Mouse (Mus musculus) urinary bladder, postnatal 4 days (tissue): ENCODE measurements around the gene Spon2.

ENCODE experiments used
- DNase-seq, 2 experiments: peaks; one replicate each; pipeline ENCODE4 v3.0.0; 2021 to 2022; ENCODE audit warnings: low spot score in 2 of 2

The Spon2 gene

DNA sequence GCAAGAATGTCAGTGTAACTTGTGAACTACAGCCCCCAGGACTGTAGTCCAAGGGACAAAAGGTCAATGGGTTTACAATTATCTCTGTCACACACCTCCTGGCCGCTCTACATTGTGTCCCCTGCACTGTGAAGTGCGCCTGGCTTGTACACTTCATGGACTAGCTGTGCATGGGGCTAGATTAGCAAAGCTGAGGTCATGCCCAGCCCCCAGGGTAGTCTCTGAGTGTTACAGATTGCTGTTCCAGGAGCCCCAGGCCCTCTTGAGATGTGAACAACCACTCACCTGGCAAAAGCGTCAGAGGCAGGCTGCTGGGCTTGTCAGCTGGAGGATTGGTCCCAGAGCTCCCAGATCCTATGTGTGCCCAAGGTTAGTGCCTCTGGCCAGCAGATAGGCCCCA, 592 bp downstream of the Spon2 start:
- DNase-seq = no peak

DNA sequence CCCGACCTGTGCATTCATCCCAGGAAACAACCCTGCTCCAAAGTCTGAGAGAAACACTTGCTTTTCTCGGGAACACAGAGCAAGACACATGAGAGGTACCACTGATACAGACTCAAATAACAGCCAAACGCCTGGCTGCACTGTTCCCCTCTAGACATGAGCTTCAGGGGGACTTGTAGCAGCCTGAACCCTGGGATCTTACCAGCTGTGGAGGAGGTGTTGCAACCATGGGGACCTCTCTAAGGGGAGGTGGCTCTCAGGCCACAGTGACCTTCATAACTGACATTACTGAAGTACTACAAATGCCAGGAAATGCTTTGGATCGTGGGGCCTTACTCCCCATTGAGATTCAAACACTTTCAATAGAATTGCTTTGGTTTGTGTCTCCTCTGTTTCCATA, 3.5 kb downstream of the Spon2 start:
- DNase-seq = no peak

DNA sequence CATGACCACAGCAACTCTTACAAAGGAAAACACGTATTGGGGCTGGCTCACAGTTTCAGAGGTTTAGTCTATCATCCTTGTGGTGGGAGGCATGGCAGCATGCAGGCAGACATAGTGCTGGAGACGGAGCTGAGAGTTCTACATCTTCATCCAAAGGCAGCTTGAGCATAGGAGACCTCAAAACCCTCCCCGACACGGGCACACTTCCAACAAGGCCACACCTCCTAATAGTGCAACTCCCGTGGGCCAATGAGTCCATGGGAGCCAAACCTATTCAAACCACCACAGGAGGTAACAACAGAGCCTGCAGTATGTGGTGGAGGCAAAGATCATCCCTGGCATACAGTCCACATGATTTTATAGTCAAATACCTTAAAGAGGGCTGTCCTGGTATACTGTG, 7.0 kb downstream of the Spon2 start:
- DNase-seq = no peak

DNA sequence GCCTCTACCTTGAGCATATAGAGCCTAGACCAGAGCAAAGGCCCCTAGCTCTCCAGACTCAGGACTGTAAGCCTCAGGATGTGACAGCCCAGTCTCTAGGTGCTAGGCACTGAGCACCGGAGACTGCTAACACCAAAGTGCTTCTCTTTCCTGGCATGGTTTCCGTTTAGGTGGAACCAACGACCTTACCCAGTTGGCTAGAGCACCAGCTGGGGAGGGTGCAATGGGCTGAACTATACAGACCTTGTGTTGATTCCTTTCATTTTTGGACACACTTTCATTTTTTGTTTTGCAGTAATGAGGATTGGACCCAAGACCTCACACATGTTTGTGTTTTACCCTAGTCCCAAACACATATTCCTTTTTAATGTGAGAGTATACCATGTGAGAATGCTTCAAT, 7.7 kb downstream of the Spon2 start:
- no peak for DNase-seq

DNA sequence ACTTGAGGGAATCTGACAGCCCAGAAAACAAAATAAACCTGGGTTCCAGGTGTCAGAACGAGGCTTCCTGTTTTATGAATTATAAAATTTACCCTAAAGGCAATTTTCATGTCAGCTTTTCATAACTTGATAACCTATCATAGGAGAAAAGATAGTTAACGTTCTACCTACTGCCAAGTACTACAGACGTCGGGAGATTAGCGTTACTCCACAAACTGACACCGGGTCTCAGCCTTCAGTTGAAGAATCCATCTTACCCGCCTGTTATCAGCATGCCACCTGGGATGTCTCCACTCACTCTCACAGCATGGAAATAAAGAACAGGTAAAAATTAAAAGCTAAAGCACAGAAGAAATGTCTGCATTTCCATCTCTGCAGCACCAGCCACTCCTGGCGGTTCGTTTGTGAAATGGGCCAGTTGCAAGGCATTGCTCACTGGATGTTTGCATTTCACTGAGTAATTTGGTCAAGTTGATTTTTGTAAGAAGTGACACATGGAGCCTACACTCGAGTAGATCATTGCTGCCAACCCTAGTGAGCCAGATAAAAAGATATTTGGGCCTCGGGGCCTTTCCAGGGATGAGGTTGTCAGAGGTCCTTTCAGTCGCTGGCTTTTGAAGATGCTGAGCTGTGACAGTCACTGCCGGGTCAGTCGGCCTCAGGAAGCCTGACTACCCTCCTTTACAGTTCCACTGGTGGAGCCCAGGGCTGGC, 9.6 kb downstream of the Spon2 start:
- no peak for DNase-seq

DNA sequence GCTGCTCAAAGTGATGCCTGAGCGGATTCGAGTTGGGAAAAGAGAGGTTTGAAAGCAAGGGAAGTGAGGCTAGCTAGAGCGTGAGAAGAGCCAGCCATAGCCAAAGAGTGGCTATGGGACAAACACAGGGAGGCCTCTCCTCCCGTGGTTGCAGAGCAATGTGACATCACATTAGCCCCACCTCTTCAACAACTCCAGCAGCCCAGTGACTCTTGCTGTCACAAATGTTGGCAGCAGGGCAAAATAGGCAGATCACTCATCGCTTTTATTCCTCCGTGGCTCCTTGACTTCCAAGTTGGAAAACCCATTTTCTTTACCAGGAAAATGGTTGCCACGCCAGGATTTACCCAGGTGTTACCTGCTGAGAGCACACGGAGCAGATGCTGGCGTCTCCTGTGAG, 11.1 kb downstream of the Spon2 start:
- no peak for DNase-seq

DNA sequence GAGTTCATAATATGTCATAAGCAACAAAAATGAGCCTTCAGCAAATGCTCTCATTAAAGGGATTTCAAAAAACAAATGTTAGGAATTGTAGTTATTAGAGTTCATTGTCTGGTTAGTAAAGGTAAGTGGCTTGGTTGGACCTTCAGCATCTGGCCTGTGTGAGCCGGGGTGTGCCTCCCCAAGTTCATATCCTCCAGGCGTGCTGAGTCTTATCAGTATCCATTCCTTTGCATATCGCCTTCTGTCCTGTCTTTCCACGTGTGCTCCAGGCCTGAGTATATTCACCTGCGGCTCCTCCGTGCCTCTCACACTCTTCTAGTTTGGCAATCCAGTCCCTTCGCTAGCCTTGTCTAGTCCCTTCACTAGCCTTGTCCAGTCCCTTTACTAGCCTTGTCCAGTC, 11.9 kb downstream of the Spon2 start:
- no peak for DNase-seq

DNA sequence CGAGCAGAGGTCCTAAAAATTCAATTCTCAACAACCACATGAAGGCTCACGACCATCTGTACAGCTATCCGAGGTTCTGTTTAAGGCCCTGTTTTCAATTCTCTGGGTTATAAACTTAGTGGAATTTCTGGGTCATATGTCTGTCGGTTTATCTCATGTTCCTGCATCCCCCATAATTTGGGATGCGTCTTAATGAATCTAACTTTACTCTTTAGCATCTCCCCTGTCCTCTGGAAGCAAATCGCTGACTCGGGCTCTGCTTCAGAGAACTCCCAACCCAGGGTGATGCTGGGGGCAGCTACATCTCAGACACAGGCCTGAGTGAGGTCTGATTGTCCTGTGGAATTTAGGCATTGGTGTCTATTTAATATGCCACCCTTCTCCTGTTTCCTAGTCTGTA, 14.0 kb downstream of the Spon2 start:
- DNase-seq = no peak

DNA sequence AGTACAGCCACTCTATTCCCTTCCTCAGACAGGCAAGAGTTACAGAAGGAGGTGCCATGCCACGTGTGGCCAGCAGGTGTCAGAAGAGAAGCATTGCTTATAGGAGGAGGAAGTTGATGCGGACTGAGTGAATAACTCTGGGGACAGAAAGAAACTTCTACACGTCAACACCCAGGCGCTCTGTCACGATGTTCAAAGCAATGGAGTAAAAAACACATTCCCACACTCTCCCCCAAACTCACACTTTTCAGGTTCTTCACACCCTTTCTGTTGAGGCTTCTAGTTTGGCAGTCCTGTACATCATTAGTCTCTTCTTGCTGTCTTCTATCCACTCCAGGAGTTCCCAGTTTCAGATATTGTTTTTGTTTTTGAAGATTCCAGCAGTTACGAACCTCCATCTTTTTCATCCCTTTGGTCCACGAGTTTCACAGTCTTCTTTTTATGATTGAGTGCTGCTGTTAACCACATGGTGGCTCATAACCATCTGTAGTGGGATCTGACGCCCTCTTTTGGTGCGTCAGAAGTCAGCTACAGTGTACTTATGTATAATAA, 14.5 kb downstream of the Spon2 start:
- DNase-seq = peak; percentile 69 to 85

DNA sequence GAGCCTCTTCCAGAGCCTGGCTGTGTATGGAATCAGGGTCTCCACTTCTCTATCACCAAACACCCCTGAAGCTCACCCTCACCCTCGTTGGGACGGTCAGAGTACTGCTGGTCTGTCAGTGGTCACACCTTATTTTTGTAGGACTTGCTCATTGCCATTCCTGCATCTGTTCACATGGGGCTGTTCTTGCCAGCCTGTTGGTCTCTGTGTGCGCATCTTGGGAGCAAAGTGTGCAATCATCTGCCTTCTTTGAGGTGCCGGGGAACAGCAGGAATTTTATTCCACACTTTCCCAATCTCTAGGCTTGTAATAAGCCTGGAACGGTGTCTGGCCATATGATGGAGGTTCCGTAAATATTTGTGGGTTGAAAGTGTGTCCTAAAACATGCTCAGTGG, 15.1 kb downstream of the Spon2 start:
- DNase-seq = no peak

DNA sequence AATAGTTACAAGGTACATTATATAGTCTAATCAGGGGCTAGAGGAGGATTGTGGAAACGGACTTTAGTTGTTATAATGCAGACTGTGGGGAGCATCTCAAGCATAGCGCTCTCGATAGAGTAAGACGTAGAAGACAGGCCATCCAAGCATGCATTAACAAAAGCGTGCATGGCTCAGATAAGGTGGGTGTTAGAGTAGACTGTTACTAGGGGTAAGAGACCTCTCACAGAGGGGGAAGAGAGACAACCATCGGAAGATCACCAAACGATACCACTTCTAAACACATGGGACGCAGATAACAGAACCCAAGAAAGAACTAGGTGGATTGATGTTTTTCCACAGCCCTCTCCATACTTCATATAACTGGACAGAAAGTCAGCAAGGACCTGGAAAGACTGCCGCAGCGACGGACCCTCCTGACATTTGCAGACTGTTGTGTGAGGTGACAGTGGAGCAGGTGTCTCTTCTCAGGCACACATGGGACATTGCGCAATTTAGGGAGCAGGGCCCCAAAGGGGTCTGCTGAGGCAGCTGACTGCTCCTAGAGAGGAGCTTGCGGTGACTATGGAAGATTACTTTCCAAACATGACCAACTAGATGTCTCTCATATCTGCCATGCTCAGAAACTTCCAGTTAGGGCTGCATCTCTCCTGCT, 15.6 kb downstream of the Spon2 start:
- DNase-seq = no peak

DNA sequence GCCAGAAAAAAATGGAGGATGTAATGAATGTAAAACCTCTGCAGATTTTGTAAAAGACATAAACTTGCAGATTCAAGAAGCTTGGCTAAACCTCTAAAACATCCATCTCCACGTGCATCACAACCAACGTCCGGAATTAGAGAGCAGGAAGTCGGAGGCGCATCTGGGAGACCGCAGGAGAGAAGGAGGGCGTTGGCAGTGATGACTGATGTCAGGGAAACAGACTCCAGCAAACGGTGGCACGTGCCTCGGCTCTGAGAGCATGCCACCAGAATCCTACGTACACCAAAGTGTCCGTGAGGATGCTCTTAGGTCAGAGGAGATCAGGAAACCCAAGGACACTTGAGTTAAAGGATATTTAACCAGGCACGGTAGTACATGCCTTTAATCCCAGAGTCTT, 16.6 kb downstream of the Spon2 start:
- no peak for DNase-seq

DNA sequence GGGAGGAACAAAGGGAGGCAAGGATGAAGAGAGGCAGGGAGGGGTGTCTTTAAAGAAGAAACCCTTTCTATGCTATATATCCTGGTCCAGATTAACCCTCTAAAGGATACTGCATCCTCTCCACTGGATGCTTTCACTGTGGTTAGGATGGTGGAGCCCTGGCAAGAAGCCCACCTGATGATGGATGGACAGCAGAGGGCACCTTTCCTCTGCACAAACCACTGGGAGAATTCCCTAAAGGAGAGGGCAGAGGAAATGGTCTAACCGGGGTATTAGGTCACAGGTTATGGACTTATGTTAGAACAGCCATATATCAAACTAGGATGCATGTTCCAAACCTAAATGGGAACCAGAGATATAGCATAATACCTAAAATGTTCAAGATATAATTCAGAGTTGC, 18.2 kb downstream of the Spon2 start:
- no peak for DNase-seq

DNA sequence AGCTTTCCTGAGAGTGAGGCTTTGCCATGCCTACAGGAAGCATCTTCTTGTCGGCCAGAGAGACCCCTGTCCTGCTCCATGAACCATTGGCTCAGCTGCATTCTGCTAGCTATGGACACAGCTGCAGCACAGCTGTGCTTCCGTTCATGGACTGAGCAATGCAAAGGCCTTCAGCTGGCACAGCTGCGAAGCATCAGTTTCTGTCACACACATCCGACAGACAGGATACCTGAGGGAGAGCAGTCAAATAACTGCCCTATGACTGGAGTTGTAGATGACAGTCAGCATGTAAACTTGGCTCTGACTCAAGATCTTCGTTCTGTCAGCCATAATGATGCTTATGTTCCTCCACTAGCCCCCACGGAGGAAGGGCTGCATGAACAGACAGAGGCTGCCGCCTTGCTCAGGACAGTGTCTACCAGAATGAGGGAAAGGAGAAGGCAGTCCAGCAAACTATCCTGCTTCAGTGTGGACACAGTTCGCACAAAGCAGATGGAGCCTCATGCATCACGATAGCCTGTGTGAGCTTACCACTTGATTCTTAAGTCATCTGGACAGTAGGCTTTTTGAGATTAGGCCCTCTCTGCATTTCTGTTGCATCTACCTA, 22.9 kb downstream of the Spon2 start:
- DNase-seq = no peak

DNA sequence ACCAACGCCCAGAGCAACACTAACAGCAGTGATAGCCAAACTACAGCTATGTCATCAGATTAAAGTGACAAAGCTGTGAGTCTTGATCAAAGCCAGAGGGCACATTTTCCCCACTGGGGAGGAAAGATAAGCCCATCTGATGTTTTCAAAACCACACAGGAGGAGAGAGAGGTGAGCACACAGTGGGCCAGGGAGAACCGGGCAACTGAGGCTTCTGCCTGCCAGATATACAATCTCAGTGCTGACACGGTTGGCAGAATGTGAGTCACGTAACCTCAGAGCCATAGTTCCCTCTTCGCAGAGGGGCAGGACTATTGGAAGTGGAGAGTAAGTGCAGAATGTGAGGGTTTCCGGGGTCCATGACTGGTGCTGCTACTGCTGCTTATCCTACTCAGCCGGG, 24.7 kb downstream of the Spon2 start:
- DNase-seq = no peak
